Mouse (Mus musculus): ENCODE measurements at regions not wholly inside any gene's neighbourhood (a gene's known extent, or its start where the extent isn't known, plus 50 kb on each side); places are given as distances from the start of the nearest gene placed in this dataset.

- H3K9me3 ChIP-seq (ENCODE audit: control insufficient read depth, low read length) = no peaks in the 10 kb centered on the region
- WGBS = 94% methylated on average over 3 of the region's 3 CpGs
- H3K4me3 ChIP-seq (replicated peaks; ENCODE audit: low read length) = no peak overlapping the region
- H3K4me1 ChIP-seq (ENCODE audit: control insufficient read depth, insufficient read depth, low read length) = no peaks in the 10 kb centered on the region
- no peak for ATAC-seq (ENCODE audit: low FRiP score, low read depth)
- no peak overlapping the region for H3K27ac ChIP-seq (replicated peaks; ENCODE audit: low read depth, low read length)
- H3K4me2 ChIP-seq (replicated peaks; ENCODE audit: low read depth, low read length, severe bottlenecking) = no peak overlapping the region
- H3K36me3 ChIP-seq (ENCODE audit: control insufficient read depth, insufficient read depth, low read length) = no peaks in the 10 kb centered on the region
- no peaks in the 10 kb centered on the region for H3K27me3 ChIP-seq (ENCODE audit: control insufficient read depth, insufficient read depth, low read length)
- TF ChIP-seq POLR2A (IDR thresholded peaks at IDR 0.05; ENCODE audit: borderline replicate concordance, extremely low read depth, insufficient read depth, insufficient read length) = no peak
- H3K9ac ChIP-seq (ENCODE audit: low read depth, low read length, severe bottlenecking) = no peak overlapping the region
- DNase-seq (ENCODE audit: low spot score) = no peak
Observed at GRCm38 (mm10) chr7:64082201-64082600, 71.4 kb upstream of the Trpm1 start.

- no peak overlapping the region for H3K4me3 ChIP-seq (replicated peaks; ENCODE audit: low read length)
- no peak for DNase-seq (ENCODE audit: low spot score)
Observed at GRCm38 (mm10) chr7:64081618-64082017, 72.0 kb upstream of the Trpm1 start.

DNA sequence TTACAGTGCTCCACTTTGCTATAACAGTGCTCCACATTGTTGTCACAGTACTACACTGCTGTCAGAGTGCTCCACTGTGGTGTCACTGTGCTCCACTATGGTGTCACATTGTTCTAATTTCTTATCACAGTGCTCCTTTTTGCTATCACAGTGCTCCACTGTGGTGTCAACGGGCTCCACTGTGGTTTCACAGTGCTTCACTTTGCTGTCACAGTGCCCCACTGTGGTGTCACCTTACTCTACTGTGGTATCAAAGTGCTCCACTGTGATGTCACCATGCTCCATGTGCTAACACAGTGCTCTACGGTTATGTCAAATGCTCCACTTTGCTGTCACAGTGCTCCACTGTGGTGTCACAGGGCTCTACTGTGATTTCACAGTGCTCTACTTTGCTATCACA lies 72.6 kb upstream of the Trpm1 start:
- ATAC-seq (ENCODE audit: low FRiP score, low read depth) (no peak), DNase-seq (ENCODE audit: low spot score) (no peak)
- no peak overlapping the region for H3K27ac ChIP-seq (replicated peaks; ENCODE audit: low read depth, low read length)
- WGBS = 86% methylated on average over 2 of the region's 2 CpGs
- TF ChIP-seq POLR2A (IDR thresholded peaks at IDR 0.05; ENCODE audit: borderline replicate concordance, extremely low read depth, insufficient read depth, insufficient read length) = no peak
- H3K4me2 ChIP-seq (replicated peaks; ENCODE audit: low read depth, low read length, severe bottlenecking) = no peak overlapping the region
- no peaks in the 10 kb centered on the region for H3K9me3 ChIP-seq (ENCODE audit: control insufficient read depth, low read length)
- H3K36me3 ChIP-seq (ENCODE audit: control insufficient read depth, insufficient read depth, low read length) = no peaks in the 10 kb centered on the region
- H3K4me3 ChIP-seq (replicated peaks; ENCODE audit: low read length) = no peak overlapping the region
- no peaks in the 10 kb centered on the region for H3K4me1 ChIP-seq (ENCODE audit: control insufficient read depth, insufficient read depth, low read length)
- H3K9ac ChIP-seq (ENCODE audit: low read depth, low read length, severe bottlenecking) = no peak overlapping the region
- no peaks in the 10 kb centered on the region for H3K27me3 ChIP-seq (ENCODE audit: control insufficient read depth, insufficient read depth, low read length)

More at GRCm38 (mm10) chr7:64081618-64082017, 72.0 kb upstream of the Trpm1 start:
- no peak overlapping the region for H3K27ac ChIP-seq (replicated peaks; ENCODE audit: low read depth, low read length)
- WGBS = 73% methylated on average over 2 of the region's 2 CpGs
- no peaks in the 10 kb centered on the region for H3K27me3 ChIP-seq (ENCODE audit: control insufficient read depth, insufficient read depth, low read length)
- no peak overlapping the region for H3K4me2 ChIP-seq (replicated peaks; ENCODE audit: low read depth, low read length, severe bottlenecking)
- no peak for TF ChIP-seq POLR2A (IDR thresholded peaks at IDR 0.05; ENCODE audit: borderline replicate concordance, extremely low read depth, insufficient read depth, insufficient read length)
- H3K9ac ChIP-seq (ENCODE audit: low read depth, low read length, severe bottlenecking) = no peak overlapping the region
- no peaks in the 10 kb centered on the region for H3K4me1 ChIP-seq (ENCODE audit: control insufficient read depth, insufficient read depth, low read length)
- H3K9me3 ChIP-seq (ENCODE audit: control insufficient read depth, low read length) = no peaks in the 10 kb centered on the region
- no peaks in the 10 kb centered on the region for H3K36me3 ChIP-seq (ENCODE audit: control insufficient read depth, insufficient read depth, low read length)
- ATAC-seq (ENCODE audit: low FRiP score, low read depth) = no peak

GRCm38 (mm10) chr7:64079301-64079700 lies 74.3 kb upstream of the Trpm1 start:
- H3K4me2 ChIP-seq (replicated peaks; ENCODE audit: low read depth, low read length, severe bottlenecking) = no peak overlapping the region
- H3K4me1 ChIP-seq (ENCODE audit: control insufficient read depth, insufficient read depth, low read length) = no peaks in the 10 kb centered on the region
- no peak overlapping the region for H3K4me3 ChIP-seq (replicated peaks; ENCODE audit: low read length)
- H3K9ac ChIP-seq (ENCODE audit: low read depth, low read length, severe bottlenecking) = no peak overlapping the region
- H3K9me3 ChIP-seq (ENCODE audit: control insufficient read depth, low read length) = no peaks in the 10 kb centered on the region
- DNase-seq (ENCODE audit: low spot score) (no peak), ATAC-seq (ENCODE audit: low FRiP score, low read depth) (no peak)
- H3K36me3 ChIP-seq (ENCODE audit: control insufficient read depth, insufficient read depth, low read length) = no peaks in the 10 kb centered on the region
- H3K27me3 ChIP-seq (ENCODE audit: control insufficient read depth, insufficient read depth, low read length) = no peaks in the 10 kb centered on the region
- H3K27ac ChIP-seq (replicated peaks; ENCODE audit: low read depth, low read length) = no peak overlapping the region
- TF ChIP-seq POLR2A (IDR thresholded peaks at IDR 0.05; ENCODE audit: borderline replicate concordance, extremely low read depth, insufficient read depth, insufficient read length) = no peak
- 82% methylated on average over 3 of the region's 3 CpGs for WGBS

DNA sequence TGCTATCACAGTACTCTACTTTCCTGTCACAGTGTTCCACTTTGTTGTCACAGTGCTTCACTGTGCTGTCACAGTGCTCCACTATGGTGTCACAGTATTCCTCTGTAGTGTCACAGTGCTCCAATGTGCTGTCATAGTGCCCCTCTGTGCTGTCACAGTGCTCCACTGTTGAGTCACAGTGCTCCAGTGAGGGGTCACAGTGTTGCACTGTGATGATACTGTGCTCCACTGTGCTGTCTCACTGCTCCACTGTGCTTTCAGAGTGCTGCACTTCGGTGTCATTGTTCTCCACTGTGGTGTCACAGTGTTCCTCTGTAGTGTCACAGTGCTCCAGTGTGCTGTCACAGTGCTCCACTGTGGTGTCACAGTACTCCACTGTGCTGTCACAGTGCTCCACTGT lies 75.0 kb upstream of the Trpm1 start:
- Histone ChIP-seq H3K9me3 (ENCODE audit: control insufficient read depth, low read length) (no peaks in the 10 kb centered on the region), H3K9ac (ENCODE audit: low read depth, low read length, severe bottlenecking) (no peak overlapping the region), H3K27me3 (ENCODE audit: control insufficient read depth, insufficient read depth, low read length) (no peaks in the 10 kb centered on the region), H3K4me2 (replicated peaks; ENCODE audit: low read depth, low read length, severe bottlenecking) (no peak overlapping the region), H3K27ac (replicated peaks; ENCODE audit: low read depth, low read length) (no peak overlapping the region), H3K36me3 (ENCODE audit: control insufficient read depth, insufficient read depth, low read length) (no peaks in the 10 kb centered on the region), H3K4me3 (replicated peaks; ENCODE audit: low read length) (no peak overlapping the region), H3K4me1 (ENCODE audit: control insufficient read depth, insufficient read depth, low read length) (no peaks in the 10 kb centered on the region)
- 79% methylated on average over 1 of the region's 1 CpGs for WGBS
- TF ChIP-seq POLR2A (IDR thresholded peaks at IDR 0.05; ENCODE audit: borderline replicate concordance, extremely low read depth, insufficient read depth, insufficient read length) = no peak
- no peak for ATAC-seq (ENCODE audit: low FRiP score, low read depth)
- no peak for DNase-seq (ENCODE audit: low spot score)

GRCm38 (mm10) chr7:64077526-64077925 lies 76.1 kb upstream of the Trpm1 start:
- Histone ChIP-seq H3K27ac (replicated peaks; ENCODE audit: low read depth, low read length) (no peak overlapping the region), H3K9ac (ENCODE audit: low read depth, low read length, severe bottlenecking) (no peak overlapping the region), H3K36me3 (ENCODE audit: control insufficient read depth, insufficient read depth, low read length) (no peaks in the 10 kb centered on the region), H3K4me2 (replicated peaks; ENCODE audit: low read depth, low read length, severe bottlenecking) (no peak overlapping the region), H3K4me3 (replicated peaks; ENCODE audit: low read length) (no peak overlapping the region), H3K9me3 (ENCODE audit: control insufficient read depth, low read length) (no peaks in the 10 kb centered on the region), H3K4me1 (ENCODE audit: control insufficient read depth, insufficient read depth, low read length) (no peaks in the 10 kb centered on the region), H3K27me3 (ENCODE audit: control insufficient read depth, insufficient read depth, low read length) (no peaks in the 10 kb centered on the region)
- TF ChIP-seq POLR2A (IDR thresholded peaks at IDR 0.05; ENCODE audit: borderline replicate concordance, extremely low read depth, insufficient read depth, insufficient read length) = no peak
- no peak for ATAC-seq (ENCODE audit: low FRiP score, low read depth)
- no peak for DNase-seq (ENCODE audit: low spot score)
- 73% methylated on average over 4 of the region's 4 CpGs for WGBS
